Mouse (Mus musculus) G1E-ER4 (cell line): ENCODE data around the gene Zfp771. TPM values are rescaled to one million over a fixed set of nuclear protein-coding genes. Genes with fewer than 3 reads are reported as not detected.

Experiments used
- GATA1 ChIP-seq: IDR thresholded peaks from one replicate; pipeline ENCODE4 v1.8.0; 2012; ENCODE audit warnings: low read length, inconsistent platforms
- polyA plus RNA-seq: library from polyadenylated mRNA; stranded (reverse); fragments of >175 nt; gene quantifications from 2 replicates; pipeline ENCODE4 v1.2.3, GENCODE M21; 2012

The Zfp771 gene
- polyA plus RNA-seq, 1 experiment: 115 TPM

- TF ChIP-seq GATA1: peak; percentile 21
These were observed 43.9 kb downstream of the Zfp771 start for GRCm38 (mm10) chr7:127287940-127288339.

GRCm38 (mm10) chr7:127289306-127289705 lies 45.2 kb downstream of the Zfp771 start:
- no peak for TF ChIP-seq GATA1

GRCm38 (mm10) chr7:127290142-127290541 lies 46.1 kb downstream of the Zfp771 start:
- no peak for TF ChIP-seq GATA1

- no peak for TF ChIP-seq GATA1
These were observed 52.0 kb downstream of the Zfp771 start, which contains the start of gene Itgal for GRCm38 (mm10) chr7:127296098-127296497. Itgal (plus strand) TSS chr7:127296260.

GRCm38 (mm10) chr7:127296786-127297555 lies 52.9 kb downstream of the Zfp771 start:
- no peak for TF ChIP-seq GATA1

GRCm38 (mm10) chr7:127297586-127298193 lies 53.6 kb downstream of the Zfp771 start:
- TF ChIP-seq GATA1: no peak

Other genes with a start within 250 kb of the Zfp771 start
- 18.3 and 22.4 TPM in 2 replicates for gene Mvp, start 229.7 kb upstream of the Zfp771 start, polyA plus RNA-seq
- 4.9 and 12.5 TPM in 2 replicates for gene Pagr1b, start 227.8 kb upstream of the Zfp771 start, polyA plus RNA-seq
- gene Pagr1a, start 226.9 kb upstream of the Zfp771 start, polyA plus RNA-seq: 31.1 and 76.8 TPM in 2 replicates
- 145 and 228 TPM in 2 replicates for gene Gm42742, start 223.2 kb upstream of the Zfp771 start, polyA plus RNA-seq
- 0.53 and 1.9 TPM in 2 replicates for gene Prrt2, start 223.1 kb upstream of the Zfp771 start, polyA plus RNA-seq
- gene Maz, start 217.2 kb upstream of the Zfp771 start, polyA plus RNA-seq: 820 and 1,081 TPM in 2 replicates
- 45.3 and 56.9 TPM in 2 replicates for gene Kif22, start 201.8 kb upstream of the Zfp771 start, polyA plus RNA-seq
- not detected in 2 replicates for gene Zg16, start 156.9 kb upstream of the Zfp771 start, polyA plus RNA-seq
- gene AI467606, start 152.9 kb upstream of the Zfp771 start, polyA plus RNA-seq: 197 and 223 TPM in 2 replicates
- gene Qprt, start 122.0 kb upstream of the Zfp771 start, polyA plus RNA-seq: 0.98 and 2.0 TPM in 2 replicates
- 104 and 107 TPM in 2 replicates for gene Spn, start 106.5 kb upstream of the Zfp771 start, polyA plus RNA-seq
- gene Cd2bp2, start 48.2 kb upstream of the Zfp771 start, polyA plus RNA-seq: 81.2 and 81.3 TPM in 2 replicates
- gene Tbc1d10b, start 35.8 kb upstream of the Zfp771 start, polyA plus RNA-seq: 58.8 and 62.5 TPM in 2 replicates
- 1.2 and 4.3 TPM in 2 replicates for gene Mylpf, start 35.4 kb upstream of the Zfp771 start, polyA plus RNA-seq
- gene Zfp553, start 11.2 kb upstream of the Zfp771 start, polyA plus RNA-seq: 37.7 and 38.1 TPM in 2 replicates
- gene Sept1, start 11.1 kb upstream of the Zfp771 start, polyA plus RNA-seq: 151 and 170 TPM in 2 replicates
- 108 and 177 TPM in 2 replicates for gene Dctpp1, start 16.4 kb downstream of the Zfp771 start, polyA plus RNA-seq
- 68.0 and 94.5 TPM in 2 replicates for gene Sephs2, start 29.8 kb downstream of the Zfp771 start, polyA plus RNA-seq
- gene Itgal, start 52.0 kb downstream of the Zfp771 start, polyA plus RNA-seq: 16.4 and 20.0 TPM in 2 replicates
- gene Zfp768, start 101.3 kb downstream of the Zfp771 start, polyA plus RNA-seq: 28.1 and 30.7 TPM in 2 replicates
- gene Zfp747, start 131.8 kb downstream of the Zfp771 start, polyA plus RNA-seq: 4.3 TPM in 2 replicates
- gene 9130019O22Rik, start 142.9 kb downstream of the Zfp771 start, polyA plus RNA-seq: 1.1 and 1.4 TPM in 2 replicates
- 7.2 and 9.7 TPM in 2 replicates for gene E430018J23Rik, start 149.4 kb downstream of the Zfp771 start, polyA plus RNA-seq
- gene Zfp764, start 162.5 kb downstream of the Zfp771 start, polyA plus RNA-seq: 0.25 and 0.35 TPM in 2 replicates
- 12.7 and 18.3 TPM in 2 replicates for gene Zfp688, start 177.8 kb downstream of the Zfp771 start, polyA plus RNA-seq
- 15.2 and 16.3 TPM in 2 replicates for gene Zfp689, start 204.9 kb downstream of the Zfp771 start, polyA plus RNA-seq
- gene Prr14, start 215.3 kb downstream of the Zfp771 start, polyA plus RNA-seq: 62.8 and 67.0 TPM in 2 replicates
- 545 and 623 TPM in 2 replicates for gene Fbrs, start 234.9 kb downstream of the Zfp771 start, polyA plus RNA-seq